Mouse (Mus musculus) E14TG2a.4 (cell line): Measurements from ENCODE around the gene Capn5.

Experiments used
- CTCF ChIP-seq: conservative IDR thresholded peaks from 2 replicates; pipeline ENCODE4 v1.5.1; 2014; ENCODE audit warnings: low read length
- NANOG ChIP-seq: IDR thresholded peaks from 2 replicates; pipeline ENCODE4 v1.6.1; 2014; ENCODE audit warnings: borderline replicate concordance, low read length, mixed read lengths
- POU5F1 ChIP-seq: IDR thresholded peaks from 2 replicates; pipeline ENCODE4 v1.6.1; 2014; ENCODE audit warnings: low read length, borderline replicate concordance

DNA sequence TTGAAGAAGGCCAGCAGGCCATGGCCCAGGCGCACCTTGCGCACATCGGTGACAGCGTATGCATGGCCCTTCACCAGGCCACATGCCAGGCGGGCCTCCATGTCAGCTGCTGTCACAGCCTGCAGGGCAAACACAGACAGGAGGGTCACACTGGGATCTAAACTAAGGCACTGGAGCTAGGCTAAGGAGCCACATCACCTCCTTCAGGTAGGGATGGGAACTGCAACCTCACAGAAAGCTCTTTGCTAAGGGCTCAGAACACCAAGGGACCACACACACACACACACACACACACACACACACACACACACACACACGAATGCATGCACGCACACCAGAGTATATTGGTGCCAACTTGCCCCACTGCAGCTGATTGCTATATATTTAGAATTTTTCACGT, 46.3 kb downstream of the Capn5 start:
- peak; percentile 42 for TF ChIP-seq CTCF
- TF ChIP-seq POU5F1, result no peak
- TF ChIP-seq NANOG, result no peak
